Mouse (Mus musculus) T-cell, adult 2 months (primary cell): ENCODE results near the gene Skil.

Experiments used
- DNase-seq: peaks from one replicate; pipeline ENCODE4 v3.0.0; 2022; ENCODE audit warnings: low spot score

Gene Skil

GRCm38 (mm10) chr3:31083507-31084245 is 11.2 kb upstream of the Skil start:
- DNase-seq: peak; percentile 8

- no peak for DNase-seq
Observed at GRCm38 (mm10) chr3:31085000-31085399, 9.9 kb upstream of the Skil start.

GRCm38 (mm10) chr3:31088789-31089775 is 5.8 kb upstream of the Skil start:
- DNase-seq: no peak

GRCm38 (mm10) chr3:31089956-31090355 is 4.9 kb upstream of the Skil start:
- no peak for DNase-seq

GRCm38 (mm10) chr3:31093196-31093595 is 1.7 kb upstream of the Skil start:
- DNase-seq: peak; percentile 28

GRCm38 (mm10) chr3:31093627-31094351 is 1.1 kb upstream of the Skil start:
- peak; percentile 83 for DNase-seq

- DNase-seq: no peak
Observed at GRCm38 (mm10) chr3:31095179-31095490, 277 bp downstream of the Skil start.

- peak; percentile 57 for DNase-seq
Observed at GRCm38 (mm10) chr3:31095491-31096154, 765 bp downstream of the Skil start.

- no peak for DNase-seq
Observed at GRCm38 (mm10) chr3:31096155-31097101, 1.6 kb downstream of the Skil start.

GRCm38 (mm10) chr3:31097102-31097720 is 2.4 kb downstream of the Skil start:
- no peak for DNase-seq

GRCm38 (mm10) chr3:31097976-31098375 is 3.1 kb downstream of the Skil start:
- no peak for DNase-seq

- DNase-seq: no peak
Observed at GRCm38 (mm10) chr3:31098556-31098955, 3.7 kb downstream of the Skil start.

GRCm38 (mm10) chr3:31100026-31100425 is 5.2 kb downstream of the Skil start:
- no peak for DNase-seq

GRCm38 (mm10) chr3:31100802-31101201 is 5.9 kb downstream of the Skil start:
- no peak for DNase-seq

- no peak for DNase-seq
Observed at GRCm38 (mm10) chr3:31104936-31105335, 10.1 kb downstream of the Skil start.

- no peak for DNase-seq
Observed at GRCm38 (mm10) chr3:31106597-31106996, 11.7 kb downstream of the Skil start.

GRCm38 (mm10) chr3:31107674-31108073 is 12.8 kb downstream of the Skil start:
- DNase-seq: no peak

- peak; percentile 31 for DNase-seq
Observed at GRCm38 (mm10) chr3:31109108-31109507, 14.2 kb downstream of the Skil start.

- no peak for DNase-seq
Observed at GRCm38 (mm10) chr3:31123098-31123497, 28.2 kb downstream of the Skil start.

- DNase-seq: no peak
Observed at GRCm38 (mm10) chr3:31126303-31126702, 31.4 kb downstream of the Skil start.
